Mouse (Mus musculus): ENCODE measurements around the gene Cdk5r1.
"Not testable (repeated sequence)": the region's sequence is repeated elsewhere in the genome, so short reads cannot be mapped to it uniquely, and the experiment has no call there.

The Cdk5r1 gene

GRCm38 (mm10) chr11:80476222-80477189, at the start of gene Cdk5r1:
Cdk5r1 (plus strand) TSS chr11:80477023.
- ATAC-seq (ENCODE audit: low TSS enrichment): peak; percentile 44

- ATAC-seq (ENCODE audit: low TSS enrichment): peak; percentile 98
Measured at GRCm38 (mm10) chr11:80428381-80429008, 48.3 kb upstream of the Cdk5r1 start, which contains the start of gene Psmd11. Psmd11 (plus strand) TSS chr11:80428615.

GRCm38 (mm10) chr11:80429009-80429475, 47.8 kb upstream of the Cdk5r1 start:
- peak; percentile 51 for ATAC-seq (ENCODE audit: low TSS enrichment)

GRCm38 (mm10) chr11:80429500-80430166, 47.2 kb upstream of the Cdk5r1 start:
- no peak for ATAC-seq (ENCODE audit: low TSS enrichment)

GRCm38 (mm10) chr11:80430366-80430910, 46.4 kb upstream of the Cdk5r1 start:
- ATAC-seq (ENCODE audit: low TSS enrichment): no peak

GRCm38 (mm10) chr11:80446916-80447315, 29.9 kb upstream of the Cdk5r1 start:
- ATAC-seq (ENCODE audit: low TSS enrichment): no peak

- no peak for ATAC-seq (ENCODE audit: low TSS enrichment)
Measured at GRCm38 (mm10) chr11:80449859-80450258, 27.0 kb upstream of the Cdk5r1 start.

GRCm38 (mm10) chr11:80452242-80452641, 24.6 kb upstream of the Cdk5r1 start:
- no peak for ATAC-seq (ENCODE audit: low TSS enrichment)

- ATAC-seq (ENCODE audit: low TSS enrichment): no peak
Measured at GRCm38 (mm10) chr11:80453198-80453597, 23.6 kb upstream of the Cdk5r1 start.

- ATAC-seq (ENCODE audit: low TSS enrichment): not testable (repeated sequence)
Measured at GRCm38 (mm10) chr11:80463605-80464130, 13.2 kb upstream of the Cdk5r1 start.

GRCm38 (mm10) chr11:80471836-80472605, 4.8 kb upstream of the Cdk5r1 start:
- ATAC-seq (ENCODE audit: low TSS enrichment): peak; percentile 39; the same call in 1 of the 2 replicates

- ATAC-seq (ENCODE audit: low TSS enrichment): peak; percentile 42
Measured at GRCm38 (mm10) chr11:80474175-80474691, 2.6 kb upstream of the Cdk5r1 start.

GRCm38 (mm10) chr11:80474846-80475245, 2.0 kb upstream of the Cdk5r1 start:
- no peak for ATAC-seq (ENCODE audit: low TSS enrichment)

- ATAC-seq (ENCODE audit: low TSS enrichment): no peak
Measured at GRCm38 (mm10) chr11:80475544-80475943, 1.3 kb upstream of the Cdk5r1 start.

GRCm38 (mm10) chr11:80477341-80478199, 747 bp downstream of the Cdk5r1 start:
- no peak for ATAC-seq (ENCODE audit: low TSS enrichment)

- ATAC-seq (ENCODE audit: low TSS enrichment): no peak
Measured at GRCm38 (mm10) chr11:80478694-80479412, 2.0 kb downstream of the Cdk5r1 start.

GRCm38 (mm10) chr11:80479425-80479824, 2.6 kb downstream of the Cdk5r1 start:
- no peak for ATAC-seq (ENCODE audit: low TSS enrichment)

GRCm38 (mm10) chr11:80479906-80480866, 3.4 kb downstream of the Cdk5r1 start:
- no peak for ATAC-seq (ENCODE audit: low TSS enrichment)

All from frontal cortex, adult (tissue).